Mouse (Mus musculus) hindbrain, embryonic 16.5 days (tissue): ENCODE results near the gene Gzmm. TPM values are rescaled to one million over a fixed set of nuclear protein-coding genes. Genes with fewer than 3 reads are reported as not detected.
A peak's percentile ranks its signal among the peaks of the same experiment; 100 is the strongest.
"Not testable (repeated sequence)": the region's sequence is repeated elsewhere in the genome, so short reads cannot be mapped to it uniquely, and the experiment has no call there.

ENCODE experiments used
- ATAC-seq: fragments of 200-750 bp; cut with Nextera tagmentation; 2 replicates; pipeline ENCODE4 v1.8.0; 2017; ENCODE audit warnings: moderate TSS enrichment, moderate library complexity
- H3K27ac ChIP-seq: fragments of 300-500 bp; sonication (generic); 2 replicates; pipeline ENCODE4 v1.5.1; 2014; ENCODE audit warnings: low read depth, mild to moderate bottlenecking, control low read depth, low read length, moderate library complexity
- H3K27me3 ChIP-seq: fragments of 300-500 bp; sonication (generic); replicated peaks from 2 replicates; pipeline ENCODE4 v1.6.1; 2014; ENCODE audit warnings: low read length; ENCODE audit not compliant: control insufficient read depth, insufficient read depth
- H3K36me3 ChIP-seq: fragments of 300-500 bp; sonication (generic); 2 replicates; pipeline ENCODE4 v1.6.1; 2014; ENCODE audit warnings: mild to moderate bottlenecking, low read length, moderate library complexity, mixed read lengths; ENCODE audit not compliant: control insufficient read depth, insufficient read depth
- H3K4me1 ChIP-seq: fragments of 300-500 bp; sonication (generic); 2 replicates; pipeline ENCODE4 v1.6.1; 2014; ENCODE audit warnings: low read depth, low read length; ENCODE audit not compliant: control insufficient read depth, insufficient read depth
- H3K4me2 ChIP-seq: fragments of 300-500 bp; sonication (generic); 2 replicates; pipeline ENCODE4 v1.6.1; 2014; ENCODE audit warnings: mild to moderate bottlenecking, low read length, control low read depth, moderate library complexity
- H3K4me3 ChIP-seq: fragments of 300-500 bp; sonication (generic); 2 replicates; pipeline ENCODE4 v1.5.1; 2014; ENCODE audit warnings: mild to moderate bottlenecking, low read length, control low read depth, moderate library complexity
- H3K9ac ChIP-seq: fragments of 300-500 bp; sonication (generic); 2 replicates; pipeline ENCODE4 v1.6.1; 2014; ENCODE audit warnings: low read depth, mild to moderate bottlenecking, control low read depth, low read length, moderate library complexity
- H3K9me3 ChIP-seq: fragments of 300-500 bp; sonication (generic); 2 replicates; pipeline ENCODE4 v1.6.1; 2014; ENCODE audit warnings: mild to moderate bottlenecking, low read length, moderate library complexity; ENCODE audit not compliant: control insufficient read depth
- WGBS: fragments of 180-500 bp; shearing (Covaris S2); extraction: QIAGEN DNeasy Blood & Tissue Kit; methylation state at CpG from one replicate; pipeline ENCODE4 v1.1.7; 2014; 5-methylcytosine and 5-hydroxymethylcytosine counted together
- polyA plus RNA-seq: library from polyadenylated mRNA; unstranded; fragments of >200 nt; fragmentation: Nextera tagmentation; extraction: Ambion mirVana; gene quantifications from 2 replicates; pipeline ENCODE4 v1.2.1, GENCODE M21; 2015

The Gzmm gene
- polyA plus RNA-seq, 1 experiment from 2014 or later, result 1.7 TPM

DNA sequence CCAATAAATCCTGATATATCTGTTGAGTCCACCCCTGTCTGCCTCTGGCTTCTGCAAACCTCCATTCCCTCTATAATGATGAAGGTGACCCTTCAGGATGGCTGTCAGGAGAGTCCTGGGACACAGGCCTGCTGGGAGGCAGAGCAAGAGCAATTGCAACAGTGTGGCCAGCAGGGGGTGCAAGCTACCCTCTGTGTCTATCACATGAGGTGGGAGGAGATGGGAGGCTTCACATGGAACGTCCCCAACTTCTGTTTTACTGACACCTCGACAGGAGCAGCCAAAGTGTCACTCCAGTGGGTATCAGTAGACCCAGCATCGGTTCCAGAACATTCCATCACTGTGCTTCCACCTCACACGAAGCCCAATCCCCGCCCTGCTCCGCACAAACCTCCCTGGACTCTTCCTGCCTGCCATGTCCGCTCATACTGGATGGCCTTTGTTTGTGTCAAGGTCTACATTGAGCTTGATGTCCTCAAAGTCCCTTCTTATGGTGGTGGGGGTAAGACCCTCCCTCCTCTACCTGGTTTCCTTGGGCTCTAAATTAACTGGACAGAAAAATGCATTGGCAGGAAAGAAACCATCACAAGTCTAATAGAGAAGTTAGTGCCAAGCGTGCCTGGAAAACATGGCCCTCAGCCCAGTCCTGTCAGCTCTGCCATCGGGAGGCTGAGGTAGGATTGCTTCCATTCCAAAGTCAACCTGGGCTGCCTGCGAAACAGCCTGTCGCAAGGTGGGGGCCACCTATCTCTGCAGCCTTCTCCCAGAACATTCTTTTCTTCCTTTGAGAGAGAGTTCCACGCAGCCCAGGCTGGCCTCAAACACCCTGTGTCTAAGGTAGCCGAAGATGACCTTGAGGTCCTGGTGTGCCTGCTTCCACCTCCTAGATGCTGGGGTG is 6.7 kb downstream of the Gzmm start:
- WGBS, result 61% methylated on average over 13 of the region's 13 CpGs
- Histone ChIP-seq H3K27me3 (no peaks in the 10 kb centered on the region), H3K4me3 (no peak overlapping the region), H3K27ac (peak overlapping the region; percentile 37; the same call in 1 of the 2 replicates), H3K4me2 (no peak overlapping the region), H3K9me3 (no peaks in the 10 kb centered on the region), H3K9ac (no peak overlapping the region), H3K36me3 (no peaks in the 10 kb centered on the region), H3K4me1 (no peaks in the 10 kb centered on the region)
- ATAC-seq, result no peak

DNA sequence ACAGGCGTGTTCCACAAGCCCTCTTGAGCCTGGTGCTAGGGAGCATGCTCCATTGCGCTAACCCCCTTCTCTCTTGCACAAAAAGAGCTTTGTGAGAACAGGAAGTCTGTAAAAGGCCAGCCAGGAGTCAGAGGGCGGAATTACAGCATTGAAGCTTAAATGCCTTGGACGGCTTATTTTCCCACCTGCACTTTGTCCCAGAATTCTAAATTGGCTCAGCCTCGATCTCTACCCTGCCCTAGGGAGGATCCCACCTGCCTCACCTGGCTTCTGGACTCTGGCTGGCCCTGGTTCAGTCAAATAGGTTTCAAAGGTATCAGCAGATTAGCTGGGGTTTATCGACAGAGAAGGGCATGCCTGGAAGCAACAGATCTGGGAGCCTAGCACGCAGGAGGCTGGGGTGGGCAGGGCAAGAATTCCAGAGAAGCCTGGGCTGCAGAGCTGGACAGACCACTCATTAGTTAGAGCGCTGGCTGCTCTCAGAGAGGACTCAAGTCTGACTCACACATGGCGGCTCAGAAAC is 7.4 kb downstream of the Gzmm start:
- no peak overlapping the region for H3K4me2 ChIP-seq
- no peak overlapping the region for H3K4me3 ChIP-seq
- ATAC-seq, result no peak
- H3K36me3 ChIP-seq, result no peaks in the 10 kb centered on the region
- peak overlapping the region; percentile 37; the same call in 1 of the 2 replicates for H3K27ac ChIP-seq
- H3K27me3 ChIP-seq, result no peaks in the 10 kb centered on the region
- H3K9ac ChIP-seq, result no peak overlapping the region
- H3K9me3 ChIP-seq, result no peaks in the 10 kb centered on the region
- H3K4me1 ChIP-seq, result no peaks in the 10 kb centered on the region
- WGBS, result 72% methylated on average over 9 of the region's 9 CpGs

DNA sequence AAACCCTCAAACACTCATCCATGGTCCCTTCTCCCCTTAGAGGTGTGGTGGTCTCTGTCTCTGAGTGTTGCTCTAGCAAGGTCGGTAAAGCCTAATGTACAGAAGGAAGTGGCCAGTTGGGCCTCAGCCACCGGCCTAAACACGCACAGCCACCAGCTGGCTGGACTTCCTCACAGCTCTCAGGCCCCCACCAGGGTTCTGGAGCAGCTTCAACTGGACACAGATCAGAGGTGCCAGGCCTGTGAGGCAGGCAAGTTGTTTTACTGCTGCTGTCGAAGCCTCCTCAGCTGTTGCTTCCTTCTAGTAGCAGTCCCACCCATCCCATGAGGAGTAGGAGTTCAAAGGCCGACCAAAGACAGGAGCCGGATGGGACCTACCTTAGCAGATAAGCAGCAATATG is 9.1 kb downstream of the Gzmm start:
- H3K4me1 ChIP-seq, result no peaks in the 10 kb centered on the region
- H3K4me2 ChIP-seq, result no peak overlapping the region

DNA sequence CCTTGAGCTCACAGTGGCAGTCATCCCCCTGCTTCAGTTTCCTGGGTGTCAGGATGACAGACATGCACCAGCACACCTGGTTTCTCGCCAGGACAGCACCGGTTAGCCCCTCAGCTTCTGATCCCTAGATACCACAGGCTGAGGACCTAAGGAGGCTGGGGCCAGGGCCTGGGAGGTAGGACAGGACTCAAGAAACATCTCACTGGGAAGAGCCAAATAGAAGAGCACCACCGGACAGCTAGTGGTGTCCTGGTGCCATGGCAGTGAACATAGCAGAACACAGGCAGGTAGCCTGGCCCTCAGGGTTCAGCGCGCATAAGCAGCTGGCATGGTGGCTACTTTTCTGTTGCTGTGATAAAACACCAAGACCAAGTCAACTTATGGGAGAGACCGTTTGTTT is 9.6 kb downstream of the Gzmm start:
- no peak overlapping the region for H3K9ac ChIP-seq
- WGBS, result 93% methylated on average over 6 of the region's 6 CpGs
- no peak overlapping the region for H3K4me2 ChIP-seq
- no peaks in the 10 kb centered on the region for H3K27me3 ChIP-seq
- H3K9me3 ChIP-seq, result no peaks in the 10 kb centered on the region
- no peak overlapping the region for H3K4me3 ChIP-seq
- no peaks in the 10 kb centered on the region for H3K4me1 ChIP-seq
- no peaks in the 10 kb centered on the region for H3K36me3 ChIP-seq
- H3K27ac ChIP-seq, result no peak overlapping the region
- no peak for ATAC-seq

More for the DNA sequence above, 9.1 kb downstream of the Gzmm start:
- Histone ChIP-seq H3K9me3 (no peaks in the 10 kb centered on the region), H3K9ac (no peak overlapping the region), H3K27me3 (no peaks in the 10 kb centered on the region), H3K4me3 (no peak overlapping the region), H3K36me3 (no peaks in the 10 kb centered on the region), H3K27ac (no peak overlapping the region)
- ATAC-seq, result no peak
- 66% methylated on average over 6 of the region's 6 CpGs for WGBS

DNA sequence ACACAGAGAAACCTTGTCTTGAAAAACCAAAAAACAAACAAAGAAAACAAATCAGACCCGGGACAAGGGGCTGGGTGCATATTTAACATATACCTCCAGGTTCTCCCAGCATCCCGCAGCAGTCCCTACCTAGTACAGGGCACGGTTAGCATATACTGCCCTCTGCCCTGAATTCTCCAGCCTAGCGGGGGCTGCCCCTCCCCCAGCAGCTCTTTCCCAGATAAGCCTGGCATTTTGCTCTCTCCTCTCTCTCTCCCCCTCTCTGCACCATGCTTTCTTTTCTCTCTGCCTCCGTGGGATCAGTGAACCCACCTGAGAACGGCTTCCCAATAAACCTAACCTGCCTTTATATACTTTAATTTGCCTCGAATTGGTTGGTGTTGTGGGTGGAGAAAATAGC is 11.9 kb downstream of the Gzmm start:
- Histone ChIP-seq H3K27ac (peak overlapping the region; percentile 45; the same call in 1 of the 2 replicates), H3K4me3 (no peak overlapping the region), H3K27me3 (no peaks in the 10 kb centered on the region), H3K4me2 (no peak overlapping the region), H3K36me3 (no peaks in the 10 kb centered on the region), H3K9me3 (no peaks in the 10 kb centered on the region), H3K9ac (no peak overlapping the region), H3K4me1 (peaks cover 8% of the 10 kb centered on the region)
- 52% methylated on average over 7 of the region's 7 CpGs for WGBS
- no peak for ATAC-seq

DNA sequence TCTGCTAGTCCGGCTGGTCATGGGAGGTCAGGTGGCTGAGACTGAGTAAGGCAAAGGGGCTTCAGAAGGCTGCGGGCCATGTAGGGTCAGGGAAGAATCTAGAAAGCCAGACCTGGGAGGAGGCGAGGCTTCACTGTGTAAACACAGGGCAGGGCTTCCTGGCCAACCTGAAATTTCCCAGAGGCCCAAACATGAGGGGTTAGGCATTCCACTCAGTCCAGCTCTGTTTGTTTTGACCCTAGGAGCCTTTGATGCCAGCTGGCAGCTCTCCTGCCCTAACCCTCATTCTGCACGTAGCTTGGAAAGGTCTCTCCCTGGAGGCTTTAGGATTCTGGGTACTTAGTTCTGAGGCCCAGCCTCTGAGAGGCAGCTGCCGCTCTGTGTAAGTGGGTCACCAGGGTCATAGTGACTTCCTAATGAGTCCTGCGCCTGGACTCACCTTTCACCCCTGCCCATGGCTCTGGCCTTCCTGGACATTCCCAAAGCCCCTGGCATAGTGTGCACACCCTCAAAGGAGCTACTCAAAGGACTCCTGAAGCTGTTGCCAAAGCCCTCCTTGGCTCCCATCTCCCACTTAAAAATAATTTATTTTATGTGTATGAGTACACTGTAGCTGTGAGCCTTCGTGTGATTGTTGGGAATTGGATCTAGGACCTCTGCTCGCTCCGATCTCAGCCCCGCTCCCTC is 12.8 kb downstream of the Gzmm start:
- Histone ChIP-seq H3K9me3 (no peaks in the 10 kb centered on the region), H3K4me2 (no peak overlapping the region), H3K9ac (no peak overlapping the region), H3K4me1 (peaks cover 17% of the 10 kb centered on the region), H3K27ac (0 out of 2 replicates have a peak overlapping the region, but pooled peaks have one; percentile 39), H3K36me3 (no peaks in the 10 kb centered on the region), H3K27me3 (no peaks in the 10 kb centered on the region), H3K4me3 (no peak overlapping the region)
- no peak for ATAC-seq
- WGBS, result 69% methylated on average over 10 of the region's 10 CpGs

DNA sequence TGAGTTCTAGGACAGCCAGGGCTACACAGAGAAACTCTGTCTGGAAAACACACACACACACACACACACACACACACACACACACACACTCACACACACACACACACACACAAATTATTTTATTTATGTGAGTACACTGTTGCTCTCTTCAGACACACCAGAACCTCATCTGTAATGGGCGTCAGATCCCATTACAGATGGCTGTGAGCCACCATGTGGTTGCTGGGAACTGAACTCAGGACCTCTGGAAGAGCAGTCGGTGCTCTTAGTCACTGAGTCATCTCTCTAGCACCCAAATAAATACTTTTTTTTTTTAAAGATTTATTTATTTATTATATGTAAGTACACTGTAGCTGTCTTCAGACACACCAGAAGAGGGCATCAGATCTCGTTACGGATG is 14.2 kb downstream of the Gzmm start:
- not testable (repeated sequence) for H3K36me3 ChIP-seq, H3K9ac ChIP-seq, H3K27ac ChIP-seq, H3K4me3 ChIP-seq, ATAC-seq, H3K9me3 ChIP-seq, H3K4me2 ChIP-seq, H3K27me3 ChIP-seq
- WGBS, result 90% methylated on average over 2 of the region's 4 CpGs
- peaks cover 29% of the 10 kb centered on the region for H3K4me1 ChIP-seq

DNA sequence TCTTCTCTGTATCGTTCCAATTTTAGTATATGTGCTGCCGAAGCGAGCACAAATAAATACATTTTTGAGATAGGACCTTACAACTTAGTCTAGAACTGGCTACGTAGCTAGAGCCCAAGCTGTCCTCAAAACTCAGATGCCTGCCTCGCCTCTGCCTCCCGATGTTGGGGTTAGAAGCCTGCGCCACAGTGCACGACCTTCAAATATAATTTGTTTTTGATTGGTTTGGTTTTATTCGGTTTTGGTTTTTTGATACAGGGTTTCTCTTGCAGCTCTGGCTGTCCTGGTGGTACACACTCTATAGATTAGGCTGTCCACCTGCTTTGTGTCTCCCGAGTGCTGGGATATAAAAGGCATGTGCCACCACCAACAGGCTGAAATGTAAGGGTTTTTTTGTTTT is 14.7 kb downstream of the Gzmm start:
- no peaks in the 10 kb centered on the region for H3K9me3 ChIP-seq
- peak overlapping the region; percentile 94 for H3K4me2 ChIP-seq
- H3K4me1 ChIP-seq, result peaks cover 29% of the 10 kb centered on the region
- peak overlapping the region; percentile 84 for H3K4me3 ChIP-seq
- H3K9ac ChIP-seq, result no peak overlapping the region; the same call in 1 of the 2 replicates
- no peak for ATAC-seq
- no peaks in the 10 kb centered on the region for H3K27me3 ChIP-seq
- H3K27ac ChIP-seq, result no peak overlapping the region
- WGBS, result 70% methylated on average over 10 of the region's 10 CpGs
- H3K36me3 ChIP-seq, result no peaks in the 10 kb centered on the region
